Mouse (Mus musculus) left cerebral cortex, postnatal 10 days (tissue): Measurements from ENCODE around the gene 4933424G06Rik. TPM values are rescaled to one million over a fixed set of nuclear protein-coding genes. Genes with fewer than 3 reads are reported as not detected.
A peak's percentile ranks its signal among the peaks of the same experiment; 100 is the strongest.
"Not testable (repeated sequence)": the region's sequence is repeated elsewhere in the genome, so short reads cannot be mapped to it uniquely, and the experiment has no call there.

Source experiments
- DNase-seq, 2 experiments: peaks; one replicate each; pipeline ENCODE4 v3.0.0; 2021 to 2022; ENCODE audit warnings: low spot score in 2 of 2, mixed read lengths in 1 of 2; ENCODE audit errors: extremely low spot score in 1 of 2
- intact Hi-C: fragments of 180-260 bp; cut with DNase I; formaldehyde crosslinking; loops from one replicate; pipeline ENCODE4 v1.15.1; 2025
- total RNA-seq, 2 experiments: library from RNA; stranded (reverse); gene quantifications; 2 replicates each; pipeline ENCODE4 v1.2.3; 2021

Gene 4933424G06Rik
- total RNA-seq, result under 1 TPM; 0.71 to 0.81 TPM

GRCm38 (mm10) chr1:36709854-36710280 lies at the start of gene 4933424G06Rik:
TSS of gene 4933424G06Rik (plus strand) at chr1:36710149.
- intact Hi-C loops, result no loop called here
- DNase-seq, result peak; percentile 97 to 99

- intact Hi-C loops, result no loop called here
- DNase-seq, result peak in 1 of 2 experiments; percentile 36
These were observed 45.5 kb upstream of the 4933424G06Rik start for GRCm38 (mm10) chr1:36664457-36664856.

GRCm38 (mm10) chr1:36665165-36665723 lies 44.7 kb upstream of the 4933424G06Rik start:
- intact Hi-C loops, result no loop called here
- DNase-seq, result no peak

GRCm38 (mm10) chr1:36665934-36666333 lies 44.0 kb upstream of the 4933424G06Rik start:
- no peak for DNase-seq
- intact Hi-C loops, result no loop called here

- intact Hi-C loops, DNase-seq: not testable (repeated sequence)
These were observed 41.9 kb upstream of the 4933424G06Rik start for GRCm38 (mm10) chr1:36668007-36668406.

- no peak for DNase-seq
- intact Hi-C loops, result no loop called here
These were observed 39.7 kb upstream of the 4933424G06Rik start for GRCm38 (mm10) chr1:36670256-36670655.

GRCm38 (mm10) chr1:36671260-36671659 lies 38.7 kb upstream of the 4933424G06Rik start:
- DNase-seq, result no peak
- intact Hi-C loops, result no loop called here

- intact Hi-C loops, result no loop called here
- DNase-seq, result no peak
These were observed 37.1 kb upstream of the 4933424G06Rik start for GRCm38 (mm10) chr1:36672648-36673350.

- no peak for DNase-seq
- intact Hi-C loops, result no loop called here
These were observed 35.0 kb upstream of the 4933424G06Rik start for GRCm38 (mm10) chr1:36674936-36675335.

GRCm38 (mm10) chr1:36680893-36681292 lies 29.1 kb upstream of the 4933424G06Rik start:
- intact Hi-C loops, result no loop called here
- DNase-seq, result no peak

- peak in 1 of 2 experiments; percentile 39 for DNase-seq
- intact Hi-C loops, result no loop called here
These were observed 27.2 kb upstream of the 4933424G06Rik start, which contains the start of gene Fam178b for GRCm38 (mm10) chr1:36682620-36683355. TSS of gene Fam178b (minus strand) at chr1:36683183.

- DNase-seq, result peak; percentile 83 to 90
- intact Hi-C loops, result loop anchor here (1.0 kb wide), 1 partner anchor 137 kb away; the partner anchor contains the start of gene Ankrd39
These were observed 26.0 kb upstream of the 4933424G06Rik start for GRCm38 (mm10) chr1:36683810-36684467.

GRCm38 (mm10) chr1:36690671-36691235 lies 19.2 kb upstream of the 4933424G06Rik start:
- intact Hi-C loops, result no loop called here
- no peak for DNase-seq

- peak; percentile 95 to 98 for DNase-seq
- intact Hi-C loops, result no loop called here
These were observed 18.4 kb upstream of the 4933424G06Rik start, which contains the start of gene Cox5b for GRCm38 (mm10) chr1:36691271-36692155. TSS of gene Cox5b (plus strand) at chr1:36691449.

GRCm38 (mm10) chr1:36694871-36695270 lies 15.1 kb upstream of the 4933424G06Rik start:
- no peak for DNase-seq
- intact Hi-C loops, result no loop called here

GRCm38 (mm10) chr1:36696411-36696810 lies 13.5 kb upstream of the 4933424G06Rik start:
- intact Hi-C loops, result no loop called here
- DNase-seq, result no peak

GRCm38 (mm10) chr1:36697030-36697429 lies 12.9 kb upstream of the 4933424G06Rik start:
- no peak for DNase-seq
- intact Hi-C loops, result no loop called here

- DNase-seq, result no peak
- intact Hi-C loops, result no loop called here
These were observed 2.8 kb upstream of the 4933424G06Rik start for GRCm38 (mm10) chr1:36707166-36707565.
